Mouse (Mus musculus) forebrain, postnatal 0 days (tissue): ENCODE data around the gene Ciz1. TPM values are rescaled to one million over a fixed set of nuclear protein-coding genes. Genes with fewer than 3 reads are reported as not detected.
A peak's percentile ranks its signal among the peaks of the same experiment; 100 is the strongest.

Source experiments
- ATAC-seq: fragments of 200-750 bp; cut with Nextera tagmentation; 2 replicates; pipeline ENCODE4 v1.8.0; 2017; ENCODE audit warnings: mild to moderate bottlenecking, moderate library complexity
- DNase-seq: peaks from one replicate; pipeline ENCODE4 v3.0.0-alpha.2; 2015
- H3K27ac ChIP-seq: fragments of 300-500 bp; sonication (generic); 2 replicates; pipeline ENCODE4 v1.5.1; 2014; ENCODE audit warnings: low read depth, mild to moderate bottlenecking, antibody characterized with exemption, low read length, moderate library complexity, mixed read lengths
- H3K27me3 ChIP-seq: fragments of 300-500 bp; sonication (generic); 2 replicates; pipeline ENCODE4 v1.6.1; 2014; ENCODE audit warnings: mild to moderate bottlenecking, low read length, mixed read lengths; ENCODE audit not compliant: insufficient read depth
- H3K36me3 ChIP-seq: fragments of 300-500 bp; sonication (generic); 2 replicates; pipeline ENCODE4 v1.6.1; 2014; ENCODE audit warnings: mild to moderate bottlenecking, moderate library complexity; ENCODE audit not compliant: insufficient read depth
- H3K4me1 ChIP-seq: fragments of 300-500 bp; sonication (generic); 2 replicates; pipeline ENCODE4 v1.6.1; 2014; ENCODE audit warnings: antibody characterized with exemption; ENCODE audit not compliant: insufficient read depth
- H3K4me2 ChIP-seq: fragments of 300-500 bp; sonication (generic); 2 replicates; pipeline ENCODE4 v1.6.1; 2014; ENCODE audit warnings: low read depth, mild to moderate bottlenecking, moderate library complexity
- H3K4me3 ChIP-seq: fragments of 300-500 bp; sonication (generic); 2 replicates; pipeline ENCODE4 v1.5.1; 2014; ENCODE audit warnings: low read depth, low read length, mixed read lengths
- H3K9ac ChIP-seq: fragments of 300-500 bp; sonication (generic); 2 replicates; pipeline ENCODE4 v1.6.1; 2014; ENCODE audit warnings: mild to moderate bottlenecking
- H3K9me3 ChIP-seq: fragments of 300-500 bp; sonication (generic); 2 replicates; pipeline ENCODE4 v1.6.1; 2016; ENCODE audit warnings: low read length
- CTCF ChIP-seq: sonication (generic); IDR thresholded peaks from 2 replicates; pipeline ENCODE4 v1.5.1; 2016; ENCODE audit warnings: antibody characterized with exemption, control low read depth, low read depth
- WGBS: fragments of 180-500 bp; shearing (Covaris S2); extraction: QIAGEN DNeasy Blood & Tissue Kit; methylation state at CpG from one replicate; pipeline ENCODE4 v1.1.7; 2014; 5-methylcytosine and 5-hydroxymethylcytosine counted together
- polyA plus RNA-seq: library from polyadenylated mRNA; unstranded; fragments of >200 nt; fragmentation: Nextera tagmentation; extraction: Ambion mirVana; gene quantifications from 2 replicates; pipeline ENCODE4 v1.2.1, GENCODE M21; 2015
- total RNA-seq: library from RNA; depleted of rRNA; stranded (reverse); fragments of >200 nt; gene quantifications from 2 replicates; pipeline ENCODE4 v1.2.3, GENCODE M21; 2014

Ciz1 gene
- total and polyA plus RNA-seq, 2 experiments from 2014 or later: 51.5 to 78.2 TPM

GRCm38 (mm10) chr2:32307941-32308760 is 44.0 kb upstream of the Ciz1 start:
- ATAC-seq (peak; percentile 56), DNase-seq (peak; percentile 83)
- H3K4me3 ChIP-seq: no peak overlapping the region
- no peak overlapping the region for H3K27ac ChIP-seq
- H3K9ac ChIP-seq: 0 out of 2 replicates have a peak overlapping the region, but pooled peaks have one; percentile 10
- WGBS: 48% methylated on average over 8 of the region's 8 CpGs
- H3K27me3 ChIP-seq: no peaks in the 10 kb centered on the region
- H3K9me3 ChIP-seq: no peaks in the 10 kb centered on the region
- H3K36me3 ChIP-seq: peaks cover 74% of the 10 kb centered on the region
- H3K4me1 ChIP-seq: peaks cover 8% of the 10 kb centered on the region; the same call in 1 of the 2 replicates
- no peak overlapping the region for H3K4me2 ChIP-seq
- peak; percentile 92 for TF ChIP-seq CTCF

DNA sequence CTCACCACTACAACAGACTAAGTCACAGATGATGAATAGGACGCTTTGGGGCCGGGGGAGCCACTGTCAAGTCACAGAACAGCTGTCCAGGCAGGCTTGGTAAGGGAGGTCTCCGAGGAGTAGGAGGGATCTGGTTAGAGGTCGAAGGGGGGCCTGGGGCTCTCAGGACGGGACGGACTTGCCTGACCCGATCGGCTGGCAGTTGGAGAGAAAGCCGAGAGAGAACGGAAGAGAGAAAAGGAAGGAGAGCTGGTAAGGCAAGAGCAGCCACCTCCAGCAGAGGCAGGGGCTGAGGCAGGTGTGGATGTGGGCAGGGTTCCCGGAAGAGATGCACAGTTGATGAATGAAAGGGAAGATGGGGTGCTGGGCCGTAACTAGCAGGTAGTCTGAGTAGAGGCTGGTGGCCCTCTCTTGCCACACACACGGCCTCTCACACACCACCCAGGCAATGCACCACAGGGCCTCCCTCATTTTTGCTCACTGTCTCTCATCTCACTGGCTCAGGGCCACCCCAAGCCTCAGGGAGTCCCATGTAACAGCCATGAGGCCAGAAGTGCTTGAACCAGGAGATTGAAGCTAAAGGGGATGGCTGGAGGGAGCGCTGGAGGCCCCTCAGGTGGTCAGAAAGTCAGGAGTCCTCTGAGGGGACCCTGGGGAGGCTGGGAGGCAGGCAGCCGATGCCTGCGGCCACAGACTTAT is 43.1 kb upstream of the Ciz1 start:
- peaks cover 8% of the 10 kb centered on the region; the same call in 1 of the 2 replicates for H3K4me1 ChIP-seq
- H3K4me2 ChIP-seq: no peak overlapping the region
- no peak overlapping the region for H3K9ac ChIP-seq
- DNase-seq (no peak), ATAC-seq (no peak)
- H3K9me3 ChIP-seq: no peaks in the 10 kb centered on the region
- no peak overlapping the region for H3K4me3 ChIP-seq
- H3K36me3 ChIP-seq: peaks cover 66% of the 10 kb centered on the region
- TF ChIP-seq CTCF: no peak
- no peak overlapping the region for H3K27ac ChIP-seq
- 90% methylated on average over 16 of the region's 16 CpGs for WGBS
- H3K27me3 ChIP-seq: no peaks in the 10 kb centered on the region

GRCm38 (mm10) chr2:32310096-32310845 is 41.9 kb upstream of the Ciz1 start:
- H3K4me1 ChIP-seq: peaks cover 8% of the 10 kb centered on the region; the same call in 1 of the 2 replicates
- no peak overlapping the region for H3K9ac ChIP-seq
- no peak overlapping the region for H3K4me3 ChIP-seq
- H3K27me3 ChIP-seq: no peaks in the 10 kb centered on the region
- H3K4me2 ChIP-seq: no peak overlapping the region
- H3K36me3 ChIP-seq: peaks cover 60% of the 10 kb centered on the region
- H3K27ac ChIP-seq: no peak overlapping the region
- 86% methylated on average over 18 of the region's 18 CpGs for WGBS
- ATAC-seq (no peak), DNase-seq (no peak)
- no peaks in the 10 kb centered on the region for H3K9me3 ChIP-seq
- no peak for TF ChIP-seq CTCF

GRCm38 (mm10) chr2:32311443-32312317 is 40.4 kb upstream of the Ciz1 start:
- Histone ChIP-seq H3K27me3 (no peaks in the 10 kb centered on the region), H3K9me3 (no peaks in the 10 kb centered on the region), H3K4me3 (peak overlapping the region; percentile 42), H3K4me2 (peak overlapping the region; percentile 95), H3K27ac (0 out of 2 replicates have a peak overlapping the region, but pooled peaks have one; percentile 21), H3K36me3 (peaks cover 55% of the 10 kb centered on the region), H3K9ac (peak overlapping the region; percentile 59), H3K4me1 (peaks cover 8% of the 10 kb centered on the region; the same call in 1 of the 2 replicates)
- DNase-seq (no peak), ATAC-seq (no peak)
- 13% methylated on average over 33 of the region's 42 CpGs for WGBS
- TF ChIP-seq CTCF: no peak

- 0 out of 2 replicates have a peak, but pooled peaks have one; percentile 18 for TF ChIP-seq CTCF
- H3K9me3 ChIP-seq: no peaks in the 10 kb centered on the region
- DNase-seq (peak; percentile 82), ATAC-seq (peak; percentile 78)
- H3K4me3 ChIP-seq: peak overlapping the region; percentile 42
- H3K4me1 ChIP-seq: peaks cover 8% of the 10 kb centered on the region; the same call in 1 of the 2 replicates
- peak overlapping the region; percentile 59 for H3K9ac ChIP-seq
- H3K27me3 ChIP-seq: no peaks in the 10 kb centered on the region
- H3K27ac ChIP-seq: 0 out of 2 replicates have a peak overlapping the region, but pooled peaks have one; percentile 21
- WGBS: 3% methylated on average over 48 of the region's 56 CpGs
- peak overlapping the region; percentile 95 for H3K4me2 ChIP-seq
- peaks cover 51% of the 10 kb centered on the region for H3K36me3 ChIP-seq
Measured at GRCm38 (mm10) chr2:32312318-32312964, 39.7 kb upstream of the Ciz1 start.
